Mouse (Mus musculus) cerebellum, postnatal 10 days (tissue): ENCODE data around the gene Pus1.
"Not testable (repeated sequence)": the region's sequence is repeated elsewhere in the genome, so short reads cannot be mapped to it uniquely, and the experiment has no call there.

Experiments
- DNase-seq, 2 experiments: peaks; one replicate each; pipeline ENCODE4 v3.0.0; 2021; ENCODE audit warnings: mixed read lengths in 2 of 2

The Pus1 gene

GRCm38 (mm10) chr5:110781529-110782238 lies 1.2 kb upstream of the Pus1 start:
- DNase-seq: peak in 1 of 2 experiments; percentile 20

- peak; percentile 51 to 64 for DNase-seq
Measured at GRCm38 (mm10) chr5:110780761-110781528, 486 bp upstream of the Pus1 start.

- no peak for DNase-seq
Measured at GRCm38 (mm10) chr5:110779276-110779997, 1.0 kb downstream of the Pus1 start.

GRCm38 (mm10) chr5:110778263-110778662 lies 2.2 kb downstream of the Pus1 start:
- DNase-seq: peak in 1 of 2 experiments; percentile 26

- DNase-seq: no peak
Measured at GRCm38 (mm10) chr5:110776141-110776540, 4.3 kb downstream of the Pus1 start.

- no peak for DNase-seq
Measured at GRCm38 (mm10) chr5:110774511-110774910, 5.9 kb downstream of the Pus1 start.

- DNase-seq: not testable (repeated sequence)
Measured at GRCm38 (mm10) chr5:110772945-110773344, 7.5 kb downstream of the Pus1 start.

- DNase-seq: peak; percentile 100
Measured at GRCm38 (mm10) chr5:110770448-110771158, 9.9 kb downstream of the Pus1 start, which contains the start of gene Ep400. Ep400 (minus strand) TSS chr5:110770717.

GRCm38 (mm10) chr5:110770031-110770445 lies 10.4 kb downstream of the Pus1 start:
- DNase-seq: no peak

GRCm38 (mm10) chr5:110769272-110769671 lies 11.2 kb downstream of the Pus1 start:
- no peak for DNase-seq

- DNase-seq: no peak
Measured at GRCm38 (mm10) chr5:110763890-110764289, 16.6 kb downstream of the Pus1 start.

GRCm38 (mm10) chr5:110745021-110745420 lies 35.4 kb downstream of the Pus1 start:
- DNase-seq: no peak

- no peak for DNase-seq
Measured at GRCm38 (mm10) chr5:110739496-110740275, 40.8 kb downstream of the Pus1 start.

- DNase-seq: no peak
Measured at GRCm38 (mm10) chr5:110735606-110736005, 44.9 kb downstream of the Pus1 start.

GRCm38 (mm10) chr5:110733231-110733823 lies 47.1 kb downstream of the Pus1 start:
- DNase-seq: no peak

- DNase-seq: no peak
Measured at GRCm38 (mm10) chr5:110731227-110731626, 49.2 kb downstream of the Pus1 start.

- DNase-seq: no peak
Measured at GRCm38 (mm10) chr5:110727850-110728249, 52.6 kb downstream of the Pus1 start.
